Mouse (Mus musculus) right cerebral cortex, adult 2 months (tissue): ENCODE data around the gene Ddx39b.

Source experiments
- DNase-seq, 2 experiments: peaks; one replicate each; pipeline ENCODE4 v3.0.0; 2021 to 2022; ENCODE audit warnings: low spot score in 2 of 2

Gene Ddx39b

GRCm38 (mm10) chr17:35241305-35242014 lies at the start of gene Ddx39b:
Gene Ddx39b (plus strand): TSS chr17:35241746.
- DNase-seq, result peak; percentile 95 to 96

GRCm38 (mm10) chr17:35192924-35193323 lies 48.6 kb upstream of the Ddx39b start:
- no peak for DNase-seq

GRCm38 (mm10) chr17:35193881-35194843 lies 47.4 kb upstream of the Ddx39b start, which contains the start of gene Ltb:
Gene Ltb (plus strand): TSS chr17:35194439.
- no peak for DNase-seq

GRCm38 (mm10) chr17:35194844-35195630 lies 46.5 kb upstream of the Ddx39b start:
- no peak for DNase-seq

GRCm38 (mm10) chr17:35195631-35196320 lies 45.8 kb upstream of the Ddx39b start:
- DNase-seq, result peak; percentile 82 to 83

- no peak for DNase-seq
Observed at GRCm38 (mm10) chr17:35196321-35196641, 45.3 kb upstream of the Ddx39b start.

- DNase-seq, result no peak
Observed at GRCm38 (mm10) chr17:35197126-35197525, 44.4 kb upstream of the Ddx39b start.

GRCm38 (mm10) chr17:35198029-35198428 lies 43.5 kb upstream of the Ddx39b start:
- no peak for DNase-seq

GRCm38 (mm10) chr17:35198946-35199345 lies 42.6 kb upstream of the Ddx39b start:
- no peak for DNase-seq

GRCm38 (mm10) chr17:35200398-35200797 lies 41.1 kb upstream of the Ddx39b start:
- no peak for DNase-seq

GRCm38 (mm10) chr17:35201128-35201527 lies 40.4 kb upstream of the Ddx39b start:
- DNase-seq, result no peak

GRCm38 (mm10) chr17:35201787-35202186 lies 39.8 kb upstream of the Ddx39b start, which contains the start of gene Tnf:
Gene Tnf (minus strand): TSS chr17:35202007.
- DNase-seq, result no peak

GRCm38 (mm10) chr17:35202442-35202841 lies 39.1 kb upstream of the Ddx39b start:
- DNase-seq, result no peak

GRCm38 (mm10) chr17:35204494-35205379 lies 36.8 kb upstream of the Ddx39b start, which contains the start of gene Lta:
Gene Lta (minus strand): TSS chr17:35205351.
- no peak for DNase-seq

- DNase-seq, result no peak
Observed at GRCm38 (mm10) chr17:35205380-35205769, 36.2 kb upstream of the Ddx39b start.

- DNase-seq, result no peak
Observed at GRCm38 (mm10) chr17:35209785-35210535, 31.6 kb upstream of the Ddx39b start.

- DNase-seq, result no peak
Observed at GRCm38 (mm10) chr17:35210593-35210992, 31.0 kb upstream of the Ddx39b start.

GRCm38 (mm10) chr17:35213071-35213470 lies 28.5 kb upstream of the Ddx39b start:
- no peak for DNase-seq

GRCm38 (mm10) chr17:35218516-35219193 lies 22.9 kb upstream of the Ddx39b start:
- DNase-seq, result no peak
